Mouse (Mus musculus) hindbrain, embryonic 11.5 days (tissue): ENCODE measurements around the gene Igfbpl1. TPM values are rescaled to one million over a fixed set of nuclear protein-coding genes. Genes with fewer than 3 reads are reported as not detected.

ENCODE experiments used
- ATAC-seq: fragments of 200-750 bp; cut with Nextera tagmentation; 2 replicates; pipeline ENCODE4 v1.8.0; 2017; ENCODE audit warnings: mild to moderate bottlenecking, moderate TSS enrichment, moderate library complexity; ENCODE audit not compliant: low FRiP score
- DNase-seq: peaks from one replicate; pipeline ENCODE4 v3.0.0-alpha.2; 2015; ENCODE audit warnings: low spot score
- H3K27ac ChIP-seq: fragments of 300-500 bp; sonication (generic); 2 replicates; pipeline ENCODE4 v1.5.1; 2014; ENCODE audit warnings: mild to moderate bottlenecking, low read depth, low read length
- H3K27me3 ChIP-seq: fragments of 300-500 bp; sonication (generic); 2 replicates; pipeline ENCODE4 v1.6.1; 2014; ENCODE audit warnings: mild to moderate bottlenecking, low read length, moderate library complexity, mixed read lengths; ENCODE audit not compliant: control insufficient read depth, insufficient read depth
- H3K36me3 ChIP-seq: fragments of 300-500 bp; sonication (generic); 2 replicates; pipeline ENCODE4 v1.6.1; 2014; ENCODE audit warnings: mild to moderate bottlenecking, low read length, moderate library complexity, mixed read lengths; ENCODE audit not compliant: control insufficient read depth, insufficient read depth
- H3K4me1 ChIP-seq: fragments of 300-500 bp; sonication (generic); replicated peaks from 2 replicates; pipeline ENCODE4 v1.6.1; 2014; ENCODE audit warnings: low read length, mixed read lengths; ENCODE audit not compliant: control insufficient read depth, insufficient read depth
- H3K4me2 ChIP-seq: fragments of 300-500 bp; sonication (generic); replicated peaks from 2 replicates; pipeline ENCODE4 v1.6.1; 2014; ENCODE audit warnings: mild to moderate bottlenecking, low read depth, low read length
- H3K4me3 ChIP-seq: fragments of 300-500 bp; sonication (generic); 2 replicates; pipeline ENCODE4 v1.5.1; 2014; ENCODE audit warnings: low read depth, low read length
- H3K9ac ChIP-seq: fragments of 300-500 bp; sonication (generic); 2 replicates; pipeline ENCODE4 v1.6.1; 2014; ENCODE audit warnings: low read depth, low read length
- H3K9me3 ChIP-seq: fragments of 300-500 bp; sonication (generic); 2 replicates; pipeline ENCODE4 v1.6.1; 2016; ENCODE audit warnings: low read length; ENCODE audit not compliant: control insufficient read depth
- WGBS: fragments of 180-500 bp; shearing (Covaris S2); extraction: QIAGEN DNeasy Blood & Tissue Kit; methylation state at CpG from one replicate; pipeline ENCODE4 v1.1.7; 2014; 5-methylcytosine and 5-hydroxymethylcytosine counted together
- polyA plus RNA-seq: library from polyadenylated mRNA; unstranded; fragments of >200 nt; fragmentation: Nextera tagmentation; extraction: Ambion mirVana; gene quantifications from 2 replicates; pipeline ENCODE4 v1.2.1, GENCODE M21; 2014

Igfbpl1 gene
- polyA plus RNA-seq = 71.4 and 83.2 TPM in 2 replicates

DNA sequence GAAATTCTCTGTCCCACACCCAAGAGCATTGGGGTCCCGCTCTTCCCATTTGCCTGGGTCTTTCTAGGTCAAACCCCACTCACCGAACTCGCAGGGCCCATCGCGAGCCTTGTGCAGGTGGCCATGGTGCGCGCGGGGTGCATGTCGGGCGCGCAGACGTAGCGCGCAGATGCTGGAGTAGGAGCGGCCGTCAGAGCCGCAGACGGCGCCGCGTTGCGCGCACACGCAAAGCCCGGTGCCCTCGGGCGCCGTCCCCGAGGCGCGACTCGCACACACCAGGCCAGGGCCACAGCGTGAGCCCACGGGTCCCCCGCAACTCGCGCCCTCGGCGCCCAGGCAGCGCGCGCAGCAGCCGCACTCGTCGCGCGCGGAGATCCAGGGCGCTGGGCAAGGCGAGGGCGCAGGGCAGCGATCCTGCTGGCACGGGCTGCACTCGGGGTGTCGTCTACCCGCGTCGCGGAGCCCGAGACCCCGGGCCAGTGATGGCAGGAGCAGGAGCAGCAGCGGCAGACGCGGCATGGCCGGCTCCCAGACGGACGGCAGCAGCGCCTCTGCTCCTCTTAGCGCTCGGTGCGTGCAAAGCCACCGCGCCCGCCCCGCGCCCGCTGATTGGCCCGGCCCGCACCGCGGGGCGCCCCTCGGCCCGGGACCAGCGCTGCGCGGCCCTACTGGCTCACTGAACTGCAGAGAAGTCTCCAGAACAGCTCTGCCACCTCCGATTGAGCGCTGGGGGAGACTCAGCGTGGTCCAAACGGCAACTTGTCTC lies at the start of gene Igfbpl1:
Igfbpl1 (minus strand) TSS at position 649 of the 766 bp plus-strand sequence.
- Histone ChIP-seq H3K4me2 (peak within 1 kb of the TSS; percentile 71), H3K4me1 (peaks cover 22% of the 10 kb centered on the region), H3K9ac (peak within 1 kb of the TSS; percentile 79), H3K9me3 (no peaks in the 10 kb centered on the region), H3K4me3 (peak within 1 kb of the TSS; percentile 59), H3K27ac (peak within 1 kb of the TSS; percentile 93), H3K36me3 (no peaks in the 10 kb centered on the region), H3K27me3 (peaks cover 28% of the 10 kb centered on the region)
- DNase-seq (peak; percentile 77), ATAC-seq (peak; percentile 20; the same call in 1 of the 2 replicates)
- 1% methylated on average over 86 of the region's 91 CpGs for WGBS

- Histone ChIP-seq H3K27ac (no peak overlapping the region), H3K9ac (no peak overlapping the region), H3K4me3 (no peak overlapping the region), H3K4me2 (no peak overlapping the region), H3K36me3 (no peaks in the 10 kb centered on the region), H3K9me3 (no peaks in the 10 kb centered on the region), H3K27me3 (peaks cover 4% of the 10 kb centered on the region; the same call in 1 of the 2 replicates), H3K4me1 (no peaks in the 10 kb centered on the region)
- WGBS = no CpG with 5 or more reads among the region's 2 CpGs
- no peak for DNase-seq
- ATAC-seq = no peak
Measured at GRCm38 (mm10) chr4:45872147-45872546, 45.4 kb upstream of the Igfbpl1 start.

- Histone ChIP-seq H3K27me3 (peaks cover 4% of the 10 kb centered on the region; the same call in 1 of the 2 replicates), H3K4me3 (no peak overlapping the region), H3K9me3 (no peaks in the 10 kb centered on the region), H3K9ac (no peak overlapping the region), H3K4me1 (no peaks in the 10 kb centered on the region), H3K4me2 (0 out of 2 replicates have a peak overlapping the region, but pooled peaks have one; percentile 8), H3K27ac (no peak overlapping the region), H3K36me3 (no peaks in the 10 kb centered on the region)
- DNase-seq (no peak), ATAC-seq (no peak)
- 22% methylated on average over 24 of the region's 24 CpGs for WGBS
Measured at GRCm38 (mm10) chr4:45869021-45869815, 42.5 kb upstream of the Igfbpl1 start.

DNA sequence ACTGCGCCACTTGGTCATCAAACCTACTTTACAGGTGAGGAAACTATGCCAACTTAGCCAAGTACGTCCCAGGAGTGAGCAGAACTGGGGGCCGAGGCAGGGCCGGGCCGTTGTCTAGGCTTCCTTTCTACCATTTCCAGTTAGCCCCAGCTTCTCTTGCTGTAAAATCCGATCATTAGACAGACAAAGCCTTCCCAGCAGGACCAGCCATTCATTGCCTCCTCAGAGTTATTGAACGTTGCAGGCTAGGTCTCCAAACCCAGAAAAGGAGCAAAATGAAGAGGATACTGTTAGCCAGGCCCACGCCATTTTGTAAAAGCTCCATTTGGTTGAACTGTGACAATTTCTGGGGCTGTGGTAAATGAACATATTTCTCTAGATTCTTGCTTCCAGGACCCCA lies 40.7 kb upstream of the Igfbpl1 start:
- Histone ChIP-seq H3K36me3 (no peaks in the 10 kb centered on the region), H3K9ac (no peak overlapping the region), H3K27me3 (peaks cover 4% of the 10 kb centered on the region; the same call in 1 of the 2 replicates), H3K9me3 (no peaks in the 10 kb centered on the region), H3K27ac (no peak overlapping the region), H3K4me1 (no peaks in the 10 kb centered on the region), H3K4me2 (no peak overlapping the region), H3K4me3 (no peak overlapping the region)
- DNase-seq = no peak
- WGBS = 67% methylated on average over 8 of the region's 8 CpGs
- ATAC-seq = no peak

GRCm38 (mm10) chr4:45861160-45861559 lies 34.4 kb upstream of the Igfbpl1 start:
- H3K27me3 ChIP-seq = no peaks in the 10 kb centered on the region
- H3K27ac ChIP-seq = no peak overlapping the region
- H3K36me3 ChIP-seq = no peaks in the 10 kb centered on the region
- DNase-seq = no peak
- H3K9ac ChIP-seq = no peak overlapping the region
- no peaks in the 10 kb centered on the region for H3K4me1 ChIP-seq
- no peak overlapping the region for H3K4me2 ChIP-seq
- no peaks in the 10 kb centered on the region for H3K9me3 ChIP-seq
- no peak for ATAC-seq
- WGBS = 59% methylated on average over 5 of the region's 5 CpGs
- no peak overlapping the region for H3K4me3 ChIP-seq

- DNase-seq (peak; percentile 85), ATAC-seq (no peak)
- Histone ChIP-seq H3K4me3 (no peak overlapping the region), H3K4me1 (no peaks in the 10 kb centered on the region), H3K27me3 (no peaks in the 10 kb centered on the region), H3K4me2 (no peak overlapping the region), H3K9ac (no peak overlapping the region), H3K27ac (no peak overlapping the region), H3K36me3 (no peaks in the 10 kb centered on the region), H3K9me3 (no peaks in the 10 kb centered on the region)
- WGBS = 52% methylated on average over 19 of the region's 19 CpGs
Measured at GRCm38 (mm10) chr4:45855803-45856424, 29.2 kb upstream of the Igfbpl1 start.

DNA sequence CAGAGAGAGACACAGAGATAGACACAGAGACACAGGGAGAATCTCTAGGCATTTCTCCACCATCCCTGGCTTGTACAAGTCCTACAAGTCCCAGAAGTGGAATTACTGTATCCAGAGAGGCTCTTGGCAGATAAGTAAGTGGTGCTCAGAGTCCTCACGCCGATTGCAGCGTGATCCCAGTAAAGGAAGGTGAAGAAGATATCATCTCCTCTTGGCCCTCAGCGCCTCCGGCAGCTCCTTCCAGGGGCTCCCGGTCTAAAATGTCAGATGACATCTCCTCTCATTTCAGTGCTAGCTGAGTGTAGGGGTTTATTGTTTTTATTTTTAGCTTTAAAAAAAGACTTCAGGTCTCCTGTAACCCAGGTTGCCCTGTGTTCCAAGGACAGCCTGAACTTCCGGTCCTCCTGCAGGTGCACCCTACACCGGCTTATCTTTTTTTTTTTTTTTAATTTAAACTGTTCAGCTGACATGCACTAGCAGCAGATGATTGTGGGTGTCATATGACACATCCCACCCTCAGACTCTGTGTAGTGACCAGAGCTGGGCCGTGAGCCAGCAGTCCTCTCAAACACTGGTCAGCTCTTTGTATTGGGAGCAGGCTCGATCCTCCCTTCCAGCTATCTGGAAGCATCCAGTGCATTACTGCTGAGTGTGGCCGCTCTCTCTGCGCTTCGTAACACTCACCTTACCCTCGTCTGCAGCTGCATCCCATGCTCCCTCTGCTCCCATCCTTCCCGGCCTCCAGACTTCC lies 26.9 kb upstream of the Igfbpl1 start:
- Histone ChIP-seq H3K9ac (no peak overlapping the region), H3K9me3 (no peaks in the 10 kb centered on the region), H3K4me2 (no peak overlapping the region), H3K4me1 (no peaks in the 10 kb centered on the region), H3K27ac (no peak overlapping the region), H3K4me3 (no peak overlapping the region), H3K27me3 (no peaks in the 10 kb centered on the region), H3K36me3 (no peaks in the 10 kb centered on the region)
- DNase-seq (no peak), ATAC-seq (no peak)
- 88% methylated on average over 15 of the region's 15 CpGs for WGBS

DNA sequence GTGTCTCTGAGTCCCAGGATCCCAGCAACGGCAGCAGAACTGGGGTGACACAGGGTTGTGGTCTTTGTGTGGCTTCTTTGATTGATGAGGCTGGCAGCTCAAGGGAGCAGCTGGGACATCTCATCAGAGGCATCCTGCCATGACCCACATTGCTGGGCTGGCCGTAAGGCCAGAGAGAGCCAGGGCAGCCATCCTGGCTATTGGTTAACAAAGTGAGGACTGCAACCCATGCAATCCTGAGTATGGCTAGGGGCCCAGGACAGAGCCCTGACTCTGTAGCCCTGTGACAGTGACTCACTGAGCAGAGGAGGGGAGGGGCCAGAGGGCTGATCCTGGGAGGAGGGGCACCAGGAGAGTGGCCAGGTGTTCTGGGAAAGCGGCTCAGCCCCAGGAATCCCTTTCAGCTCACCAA lies 24.9 kb upstream of the Igfbpl1 start:
- peak overlapping the region; percentile 40; the same call in 1 of the 2 replicates for H3K27ac ChIP-seq
- H3K4me3 ChIP-seq = no peak overlapping the region
- H3K4me1 ChIP-seq = no peaks in the 10 kb centered on the region
- WGBS = 13% methylated on average over 3 of the region's 3 CpGs
- no peaks in the 10 kb centered on the region for H3K9me3 ChIP-seq
- no peaks in the 10 kb centered on the region for H3K36me3 ChIP-seq
- DNase-seq (peak; percentile 41), ATAC-seq (peak; percentile 76)
- H3K27me3 ChIP-seq = no peaks in the 10 kb centered on the region
- H3K9ac ChIP-seq = 0 out of 2 replicates have a peak overlapping the region, but pooled peaks have one; percentile 7
- H3K4me2 ChIP-seq = no peak overlapping the region
